24 mouse cellular contexts compared by ENCODE assay signal in genomic region chr3:132902206-132902605, GRCm38 (mm10). TPM values are rescaled to one million over a fixed set of nuclear protein-coding genes. Genes with fewer than 3 reads are reported as not detected.
DNase-seq lines count a peak whose midpoint lies in the region; ATAC-seq and TF ChIP-seq lines count a peak whose summit lies in the region.
"Had no signal": no experiment of that assay in that cellular context is flagged by ENCODE, and none has a peak within 500 bp of the region (broad histone marks: within the 10 kb centered on the region; RNA-seq: fewer than 3 reads in every experiment).

No protein-coding gene starts in this region.

- no peak overlapping the region for H3K27ac ChIP-seq in liver, adult 2 months (replicated peaks; ENCODE audit: insufficient read depth, low read depth, low read length)
- no peak overlapping the region for H3K27ac ChIP-seq in liver, embryonic 11.5 days (ENCODE audit: low read depth, low read length)
- H3K27ac ChIP-seq: embryonic facial prominence, embryonic 15.5 days; gastrocnemius, adult 2 months; heart, adult 2 months; heart, embryonic 15.5 days; hindbrain, embryonic 15.5 days; liver, embryonic 13.5 days; macrophage; midbrain, embryonic 12.5 days; neural tube, embryonic 12.5 days had no signal

- H3K4me1 ChIP-seq in liver, adult 2 months (ENCODE audit: control insufficient read depth, insufficient read depth, low read length): no peaks in the 10 kb centered on the region
- no peaks in the 10 kb centered on the region for H3K4me1 ChIP-seq in liver, embryonic 11.5 days (replicated peaks; ENCODE audit: control insufficient read depth, insufficient read depth, low read length)
- H3K4me1 ChIP-seq: embryonic facial prominence, embryonic 15.5 days; heart, embryonic 15.5 days; hindbrain, embryonic 15.5 days; liver, embryonic 13.5 days; midbrain, embryonic 12.5 days; neural tube, embryonic 12.5 days had no signal

- no peaks in the 10 kb centered on the region for H3K9me3 ChIP-seq in liver, embryonic 11.5 days (ENCODE audit: control insufficient read depth, low read length)
- H3K9me3 ChIP-seq: embryonic facial prominence, embryonic 15.5 days; heart, embryonic 15.5 days; hindbrain, embryonic 15.5 days; liver, embryonic 13.5 days; midbrain, embryonic 12.5 days; neural tube, embryonic 12.5 days had no signal

- ATAC-seq in liver, embryonic 11.5 days (replicated peaks; ENCODE audit: low FRiP score): no peak
- ATAC-seq: forebrain, postnatal 0 days; intestine, embryonic 16.5 days had no signal

- H3K9ac ChIP-seq in liver, adult 2 months (ENCODE audit: low read depth, low read length): no peak overlapping the region
- H3K9ac ChIP-seq in liver, embryonic 11.5 days (ENCODE audit: low read depth, low read length): no peak overlapping the region
- H3K9ac ChIP-seq: embryonic facial prominence, embryonic 15.5 days; forebrain, postnatal 0 days; heart, embryonic 15.5 days; hindbrain, embryonic 15.5 days; liver, embryonic 13.5 days; lung, embryonic 14.5 days; midbrain, embryonic 12.5 days; neural tube, embryonic 12.5 days had no signal

- no peaks in the 10 kb centered on the region for H3K27me3 ChIP-seq in liver, adult 2 months (ENCODE audit: control insufficient read depth, insufficient read depth, low read length)
- H3K27me3 ChIP-seq in liver, embryonic 11.5 days (replicated peaks; ENCODE audit: control insufficient read depth, insufficient read depth, low read length): no peaks in the 10 kb centered on the region
- H3K27me3 ChIP-seq: embryonic facial prominence, embryonic 15.5 days; heart, embryonic 15.5 days; hindbrain, embryonic 15.5 days; liver, embryonic 13.5 days; midbrain, embryonic 12.5 days; neural tube, embryonic 12.5 days had no signal

- no peak overlapping the region for H3K4me2 ChIP-seq in liver, embryonic 11.5 days
- H3K4me2 ChIP-seq: embryonic facial prominence, embryonic 15.5 days; heart, embryonic 15.5 days; hindbrain, embryonic 15.5 days; liver, embryonic 13.5 days; lung, embryonic 14.5 days; midbrain, embryonic 12.5 days; neural tube, embryonic 12.5 days had no signal

- H3K36me3 ChIP-seq in liver, adult 2 months (ENCODE audit: control insufficient read depth, insufficient read depth, low read length): no peaks in the 10 kb centered on the region
- H3K36me3 ChIP-seq in liver, embryonic 11.5 days (ENCODE audit: control insufficient read depth, insufficient read depth, low read length): no peaks in the 10 kb centered on the region
- H3K36me3 ChIP-seq: heart, embryonic 15.5 days; hindbrain, embryonic 15.5 days; liver, embryonic 13.5 days; midbrain, embryonic 12.5 days; neural tube, embryonic 12.5 days had no signal

- 56% methylated on average over 6 of the region's 6 CpGs for WGBS in liver, adult 2 months
- 79% methylated on average over 6 of the region's 6 CpGs for WGBS in liver, embryonic 11.5 days

- H3K4me3 ChIP-seq in liver, adult 2 months (ENCODE audit: insufficient read depth, low read depth, low read length): no peak overlapping the region
- no peak overlapping the region for H3K4me3 ChIP-seq in liver, embryonic 11.5 days (ENCODE audit: low read depth, low read length)
- H3K4me3 ChIP-seq: embryonic facial prominence, embryonic 15.5 days; gastrocnemius, adult 2 months; heart, adult 2 months; heart, embryonic 15.5 days; hindbrain, embryonic 15.5 days; liver, embryonic 13.5 days; midbrain, embryonic 12.5 days; neural tube, embryonic 12.5 days had no signal

- no peak for TF ChIP-seq CTCF in liver, adult 2 months (IDR thresholded peaks at IDR 0.05; ENCODE audit: low read depth, low read length)

- peak; percentile 10 for DNase-seq in gastrocnemius, postnatal 10 days
- no peak for DNase-seq in gastrocnemius, adult 8-10 months (ENCODE audit: low spot score in 2 of 2)
- DNase-seq in liver, adult 2 months (ENCODE audit: extremely low read depth, low read depth, low spot score): peak; percentile 43
- DNase-seq in liver, embryonic 11.5 days (ENCODE audit: low spot score): no peak
- DNase-seq in brain, adult 2 months (ENCODE audit: low read depth, low spot score): peak; percentile 5
- peak; percentile 86 to 92 for DNase-seq in kidney, postnatal 36 days
- no peak for DNase-seq in right cerebral cortex, adult 18-20 months
- DNase-seq: embryo, embryonic 11 days; forebrain, postnatal 0 days; gastrocnemius, adult 2 months; heart, adult 2 months; heart, postnatal 4 days; liver, embryonic 13.5 days; lung, embryonic 14.5 days; right cerebral cortex, postnatal 14 days; spleen, adult 18-20 months; thymus, postnatal 25 days had no signal

- no peak for TF ChIP-seq POLR2A in liver, adult 2 months (IDR thresholded peaks at IDR 0.05; ENCODE audit: extremely low read depth, insufficient read depth, low read length)

- no peaks in the 10 kb centered on the region for H3K79me2 ChIP-seq in liver, adult 2 months (ENCODE audit: control insufficient read depth, insufficient read depth, low read length)

RNA-seq across cellular contexts. Expression of gene Npnt, which starts 47.9 kb away (rescaled TPM):
- total RNA-seq in gastrocnemius, postnatal 10 days (2021): 10 to 100 TPM; 19.4 to 24.1 TPM
- total RNA-seq in gastrocnemius, adult 8-10 months (2022): 1 to 10 TPM; 1.1 to 6.7 (median 3.8) TPM
- 0.07 and 0.09 TPM in 2 replicates for total RNA-seq in liver, adult 2 months (2014; rRNA removed)
- polyA plus RNA-seq in liver, adult 2 months (2012; rRNA removed): 0.37 and 0.39 TPM in 2 replicates
- 6.1 and 7.4 TPM in 2 replicates for polyA plus RNA-seq in liver, embryonic 11.5 days (2014; fragmentation: Nextera tagmentation; extraction: Ambion mirVana)
- polyA plus RNA-seq: macrophage had no signal

Comparison
In these comparisons a context has a peak if more than half of its experiments do, and no peak if none do; other contexts are left out.
1. DNase-seq: peak in gastrocnemius, postnatal 10 days (single experiment), liver, adult 2 months (single experiment), brain, adult 2 months (single experiment) and kidney, postnatal 36 days (2 of 2); none in gastrocnemius, adult 8-10 months (0 of 2), liver, embryonic 11.5 days (single experiment) and right cerebral cortex, adult 18-20 months (single experiment).